Mouse (Mus musculus) layer of hippocampus, adult 2 months (tissue): ENCODE results near the gene Glb1l. TPM values are rescaled to one million over a fixed set of nuclear protein-coding genes. Genes with fewer than 3 reads are reported as not detected.

Experiments
- DNase-seq, 2 experiments: peaks; one replicate each; pipeline ENCODE4 v3.0.0; 2022; ENCODE audit warnings: low spot score in 2 of 2
- H3K27ac ChIP-seq: fragments of 200-600 bp; 2 replicates; pipeline ENCODE4 v1.8.1; 2022
- H3K4me3 ChIP-seq: fragments of 200-600 bp; 2 replicates; pipeline ENCODE4 v1.8.1; 2022; ENCODE audit warnings: mild to moderate bottlenecking
- CTCF ChIP-seq: fragments of 200-600 bp; conservative IDR thresholded peaks from 2 replicates; pipeline ENCODE4 v1.8.1; 2022; ENCODE audit warnings: antibody characterized with exemption, mild to moderate bottlenecking, moderate library complexity
- total RNA-seq, 2 experiments: library from RNA; stranded (reverse); gene quantifications; 2 replicates each; pipeline ENCODE4 v1.2.3; 2021

The Glb1l gene
- total RNA-seq, 2 experiments from 2014 or later, result 16.9 to 17.7 TPM

- no peak for TF ChIP-seq CTCF
Measured at GRCm38 (mm10) chr1:75225473-75225872, 14.9 kb upstream of the Glb1l start.

GRCm38 (mm10) chr1:75223532-75223931 lies 12.9 kb upstream of the Glb1l start:
- Histone ChIP-seq H3K4me3 (no peak overlapping the region), H3K27ac (no peak overlapping the region)
- DNase-seq, result no peak
- TF ChIP-seq CTCF, result no peak

More at GRCm38 (mm10) chr1:75225473-75225872, 14.9 kb upstream of the Glb1l start:
- DNase-seq, result no peak
- H3K4me3 ChIP-seq, result no peak overlapping the region
- no peak overlapping the region for H3K27ac ChIP-seq

- no peak for TF ChIP-seq CTCF
- DNase-seq, result no peak
- Histone ChIP-seq H3K4me3 (no peak overlapping the region), H3K27ac (no peak overlapping the region)
Measured at GRCm38 (mm10) chr1:75222926-75223325, 12.3 kb upstream of the Glb1l start.

GRCm38 (mm10) chr1:75221538-75221937 lies 10.9 kb upstream of the Glb1l start:
- no peak overlapping the region for H3K27ac ChIP-seq
- no peak for DNase-seq
- TF ChIP-seq CTCF, result no peak
- H3K4me3 ChIP-seq, result no peak overlapping the region

GRCm38 (mm10) chr1:75219531-75219930 lies 8.9 kb upstream of the Glb1l start, which contains the start of gene Tuba4a:
Gene Tuba4a (minus strand): TSS chr1:75219865.
- Histone ChIP-seq H3K4me3 (peak within 1 kb of the TSS; percentile 93), H3K27ac (peak within 1 kb of the TSS; percentile 97)
- no peak for DNase-seq
- peak; percentile 63 for TF ChIP-seq CTCF

GRCm38 (mm10) chr1:75219078-75219477 lies 8.5 kb upstream of the Glb1l start:
- TF ChIP-seq CTCF, result peak; percentile 64; the same call in 1 of the 2 replicates
- Histone ChIP-seq H3K27ac (peak overlapping the region; percentile 97), H3K4me3 (peak overlapping the region; percentile 93)
- DNase-seq, result peak; percentile 93

GRCm38 (mm10) chr1:75218227-75219001 lies 7.8 kb upstream of the Glb1l start:
- no peak for TF ChIP-seq CTCF
- H3K4me3 ChIP-seq, result peak overlapping the region; percentile 93
- peak overlapping the region; percentile 97 for H3K27ac ChIP-seq
- DNase-seq, result peak; percentile 61

- Histone ChIP-seq H3K27ac (peak overlapping the region; percentile 97), H3K4me3 (peak overlapping the region; percentile 93)
- TF ChIP-seq CTCF, result no peak
- DNase-seq, result peak in 1 of 2 experiments; percentile 37
Measured at GRCm38 (mm10) chr1:75217893-75218226, 7.2 kb upstream of the Glb1l start.

GRCm38 (mm10) chr1:75216797-75217585 lies 6.4 kb upstream of the Glb1l start:
- Histone ChIP-seq H3K4me3 (peak overlapping the region; percentile 93), H3K27ac (peak overlapping the region; percentile 97)
- DNase-seq, result no peak
- TF ChIP-seq CTCF, result no peak

- Histone ChIP-seq H3K4me3 (peak overlapping the region; percentile 24; the same call in 1 of the 2 replicates), H3K27ac (peak overlapping the region; percentile 63)
- DNase-seq, result no peak
- TF ChIP-seq CTCF, result no peak
Measured at GRCm38 (mm10) chr1:75215785-75216184, 5.2 kb upstream of the Glb1l start.

- TF ChIP-seq CTCF, result no peak
- peak overlapping the region; percentile 24; the same call in 1 of the 2 replicates for H3K4me3 ChIP-seq
- DNase-seq, result peak; percentile 70 to 80
- H3K27ac ChIP-seq, result peak overlapping the region; percentile 63
Measured at GRCm38 (mm10) chr1:75214886-75215285, 4.3 kb upstream of the Glb1l start.

- no peak overlapping the region; the same call in 1 of the 2 replicates for H3K4me3 ChIP-seq
- peak overlapping the region; percentile 63 for H3K27ac ChIP-seq
- no peak for TF ChIP-seq CTCF
- no peak for DNase-seq
Measured at GRCm38 (mm10) chr1:75214442-75214841, 3.8 kb upstream of the Glb1l start.

GRCm38 (mm10) chr1:75213096-75213495 lies 2.5 kb upstream of the Glb1l start:
- DNase-seq, result no peak
- H3K4me3 ChIP-seq, result no peak overlapping the region

More at GRCm38 (mm10) chr1:75213096-75213495, 2.5 kb upstream of the Glb1l start:
- no peak overlapping the region for H3K27ac ChIP-seq
- TF ChIP-seq CTCF, result no peak
